Mouse (Mus musculus) right cerebral cortex, postnatal 36 days (tissue): ENCODE results near the gene Resf1.
"Not testable (repeated sequence)": the region's sequence is repeated elsewhere in the genome, so short reads cannot be mapped to it uniquely, and the experiment has no call there.

Source experiments
- DNase-seq, 2 experiments: peaks; one replicate each; pipeline ENCODE4 v3.0.0; 2022; ENCODE audit warnings: low spot score in 2 of 2, mixed read lengths in 1 of 2

Gene Resf1

DNA sequence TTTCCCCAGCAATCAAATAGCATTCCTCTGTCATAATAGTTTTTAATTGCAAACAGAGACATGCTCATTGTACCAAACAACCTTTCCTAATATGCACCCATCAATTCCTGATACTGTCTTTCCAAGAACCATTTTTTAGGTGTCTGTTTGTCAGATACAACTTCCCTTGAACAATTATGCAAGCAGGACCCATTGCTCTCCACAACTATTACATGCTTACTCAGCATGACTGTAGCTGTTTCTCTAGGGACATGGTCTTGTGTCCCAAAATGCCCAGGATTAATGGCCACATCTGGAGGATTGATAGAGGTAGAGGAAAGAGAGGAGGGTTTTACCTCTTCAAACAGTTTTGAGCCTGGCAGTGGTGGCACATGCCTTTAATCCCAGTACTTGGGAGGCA is 35.2 kb downstream of the Resf1 start:
- DNase-seq, result no peak

DNA sequence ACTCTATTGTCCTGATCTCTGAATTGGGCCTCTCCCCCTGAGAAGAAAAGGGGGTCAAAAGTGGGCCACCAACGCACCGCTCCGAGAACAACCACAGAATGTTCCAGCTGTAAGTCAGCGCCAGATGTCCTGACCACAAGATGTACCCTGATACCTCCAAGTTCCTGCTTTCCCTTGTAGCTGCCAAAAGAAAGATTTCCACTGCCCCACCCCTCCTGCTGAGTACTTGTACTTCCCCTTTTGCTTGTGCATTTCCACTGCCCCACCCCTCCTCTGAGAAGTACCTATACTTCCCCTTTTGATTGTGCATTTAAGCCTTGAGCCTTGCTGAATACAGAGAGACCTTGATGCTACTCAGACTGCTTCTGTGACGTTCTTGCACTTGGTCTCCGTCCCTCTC is 39.0 kb downstream of the Resf1 start:
- not testable (repeated sequence) for DNase-seq

DNA sequence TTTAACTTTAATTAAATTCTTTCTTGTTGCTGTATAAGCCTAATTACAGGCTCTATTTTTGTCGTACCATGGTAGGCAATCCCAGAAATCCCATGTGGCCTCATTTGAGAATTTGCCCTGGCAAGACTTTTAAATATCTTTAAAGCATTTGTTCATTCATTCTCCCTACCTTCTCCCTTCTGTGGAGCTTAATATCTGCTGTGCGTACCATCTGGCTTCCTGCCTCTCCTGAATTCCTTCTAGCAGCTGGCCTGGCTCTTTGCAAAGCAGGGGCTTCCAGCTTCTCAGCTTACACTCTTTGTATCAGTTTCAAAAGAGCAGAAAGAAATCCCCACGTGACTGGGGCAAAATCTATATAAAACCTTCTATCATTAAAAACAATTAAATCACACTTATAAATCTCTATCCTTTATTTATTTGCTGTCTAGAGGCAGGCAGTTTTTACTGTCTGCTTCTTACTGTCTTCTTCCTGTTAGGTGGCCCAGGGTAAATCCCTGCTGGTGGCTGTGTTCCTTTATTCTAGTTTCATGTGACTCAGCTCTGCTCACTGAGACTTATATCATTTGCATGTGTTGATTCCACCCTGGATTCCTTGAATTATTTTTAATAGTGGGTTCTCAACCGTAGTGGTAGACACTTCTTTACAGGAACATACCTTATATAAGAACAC is 45.7 kb downstream of the Resf1 start:
- no peak for DNase-seq

DNA sequence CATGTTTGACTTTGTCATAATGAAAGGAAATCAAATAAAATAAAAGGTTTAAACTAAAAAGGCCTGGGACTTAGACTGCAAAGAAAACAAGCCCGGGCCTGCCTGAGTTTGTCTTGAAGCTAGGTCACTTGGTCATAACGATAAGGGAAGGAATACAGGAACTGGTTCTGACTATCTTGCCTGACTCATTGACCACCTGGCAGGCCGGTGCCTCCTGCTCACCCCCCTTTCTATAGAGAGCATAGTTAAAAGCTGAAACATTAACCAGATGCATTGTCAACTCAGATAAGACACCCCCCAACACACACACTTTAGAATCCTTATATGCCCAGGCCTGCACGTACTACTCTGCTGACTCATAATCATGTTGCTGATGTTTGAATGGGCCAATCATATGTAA is 46.6 kb downstream of the Resf1 start:
- not testable (repeated sequence) for DNase-seq

DNA sequence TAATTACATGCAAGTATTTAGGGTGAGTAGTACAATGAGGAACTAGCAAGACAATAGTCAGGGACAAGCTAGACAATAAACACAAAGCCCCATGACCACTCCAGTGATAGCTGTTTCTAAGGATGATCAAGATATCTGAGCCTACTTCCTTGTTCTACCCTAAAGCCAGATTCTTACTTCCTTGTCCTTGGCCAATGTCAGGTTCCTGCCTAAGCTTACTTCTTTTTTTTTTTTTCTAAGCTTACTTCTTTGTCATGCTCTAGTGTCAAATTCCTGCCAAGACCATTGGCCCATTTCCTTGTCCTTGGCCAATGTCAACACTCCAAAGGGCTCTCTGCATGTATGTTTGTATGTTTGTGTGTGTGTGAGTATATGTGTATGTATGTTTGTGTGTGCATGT is 47.9 kb downstream of the Resf1 start:
- no peak for DNase-seq

DNA sequence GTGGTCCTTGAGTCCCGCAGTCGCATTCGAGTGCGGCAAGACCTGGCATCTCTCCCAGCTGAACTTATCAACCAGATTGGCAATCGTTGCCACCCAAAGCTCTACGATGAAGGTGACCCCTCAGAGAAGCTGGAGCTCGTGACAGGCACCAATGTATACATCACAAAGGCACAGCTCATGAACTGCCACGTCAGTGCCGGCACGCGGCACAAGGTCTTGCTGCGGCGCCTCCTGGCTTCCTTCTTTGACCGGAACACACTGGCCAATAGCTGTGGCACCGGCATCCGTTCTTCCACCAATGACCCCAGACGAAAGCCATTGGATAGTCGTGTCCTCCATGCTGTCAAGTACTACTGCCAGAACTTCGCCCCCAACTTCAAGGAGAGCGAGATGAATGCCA is 53.3 kb downstream of the Resf1 start:
- not testable (repeated sequence) for DNase-seq

DNA sequence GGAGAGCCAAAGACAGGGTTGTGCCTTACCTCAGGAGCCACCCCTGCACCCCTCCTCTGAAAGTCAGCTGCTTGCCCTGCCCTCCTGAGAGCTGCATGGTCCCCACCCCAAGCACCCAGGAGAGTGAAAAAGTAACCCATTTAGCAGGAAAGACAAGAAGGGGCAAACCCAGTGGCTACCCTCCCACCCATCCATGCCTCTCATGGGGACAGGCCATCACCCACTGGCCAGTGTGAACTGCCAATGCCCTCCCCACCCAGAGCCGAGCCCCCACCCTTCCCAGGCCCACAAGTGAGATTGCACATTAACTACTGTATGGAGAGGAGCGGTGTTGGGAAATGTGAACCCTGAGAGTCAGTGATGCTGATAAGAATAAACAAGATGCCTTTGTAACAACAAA is 56.8 kb downstream of the Resf1 start:
- not testable (repeated sequence) for DNase-seq

DNA sequence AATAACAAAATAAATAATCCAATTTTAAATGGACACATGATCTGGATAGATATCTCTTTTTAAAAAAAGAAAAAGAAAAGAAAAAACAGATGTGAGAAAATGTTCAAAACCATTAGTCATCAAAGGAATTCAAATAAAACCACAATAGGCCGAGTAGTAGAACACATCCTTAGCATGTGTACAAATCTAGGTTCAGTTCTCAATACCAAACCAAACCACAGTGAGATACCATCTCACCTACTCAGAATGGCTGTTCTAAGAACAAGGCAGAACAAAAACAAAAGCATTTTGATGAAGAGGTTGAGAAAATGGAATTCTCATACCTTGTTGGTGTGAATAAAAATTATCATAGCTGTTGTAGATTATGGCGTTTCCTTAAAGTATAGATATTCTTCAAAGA is 57.2 kb downstream of the Resf1 start:
- DNase-seq, result no peak

DNA sequence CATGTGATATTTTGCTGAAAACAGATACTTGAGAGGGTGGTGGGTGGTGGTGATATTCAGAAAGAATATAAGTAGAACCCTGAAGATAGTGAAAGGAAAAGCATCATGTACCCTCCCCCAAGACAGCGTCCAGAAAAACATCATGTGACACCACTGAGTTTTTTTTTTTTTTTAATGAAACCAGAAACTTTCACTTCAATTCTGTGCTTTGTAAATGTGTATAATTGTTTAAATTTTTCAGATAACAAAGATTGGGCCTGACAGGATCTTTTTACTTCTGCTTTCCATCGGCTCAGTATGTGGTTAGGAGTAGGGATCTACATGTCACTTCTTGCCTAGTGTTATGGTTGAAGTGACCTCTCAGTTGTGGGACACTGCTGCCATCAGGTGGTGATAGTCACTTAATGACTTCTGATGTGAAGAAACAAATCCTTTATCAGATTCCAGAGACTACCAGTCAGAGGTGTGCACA is 65.8 kb downstream of the Resf1 start:
- peak; percentile 6 to 12 for DNase-seq

DNA sequence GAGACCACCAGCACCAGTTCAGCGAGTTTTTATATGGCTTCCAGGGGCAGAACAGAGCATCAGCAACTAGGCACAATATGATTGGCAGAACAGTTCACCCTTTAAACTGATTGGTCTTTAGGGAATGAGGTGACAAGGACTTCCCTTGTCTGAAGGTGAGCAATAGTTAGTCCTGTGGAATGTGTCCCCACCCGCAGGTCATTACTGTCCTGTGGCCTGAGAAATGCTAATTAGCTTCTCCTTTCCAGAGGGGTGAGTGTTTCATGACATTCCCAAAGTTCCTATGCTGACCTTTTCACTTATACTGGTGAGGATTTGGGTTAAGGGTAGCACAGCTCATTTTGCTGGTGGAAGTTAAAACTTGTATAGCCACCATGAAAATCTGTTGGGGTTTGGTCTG is 74.3 kb downstream of the Resf1 start:
- DNase-seq, result no peak
